Mouse (Mus musculus) stomach, postnatal 0 days (tissue): ENCODE measurements around the gene Cask.

ENCODE experiments used
- CTCF ChIP-seq: IDR thresholded peaks from 2 replicates; pipeline ENCODE4 v1.5.1; 2016; ENCODE audit warnings: antibody characterized with exemption, low read depth, mild to moderate bottlenecking, moderate library complexity
- EP300 ChIP-seq: optimal IDR thresholded peaks from 2 replicates; pipeline ENCODE3; 2016; ENCODE audit warnings: antibody characterized with exemption

DNA sequence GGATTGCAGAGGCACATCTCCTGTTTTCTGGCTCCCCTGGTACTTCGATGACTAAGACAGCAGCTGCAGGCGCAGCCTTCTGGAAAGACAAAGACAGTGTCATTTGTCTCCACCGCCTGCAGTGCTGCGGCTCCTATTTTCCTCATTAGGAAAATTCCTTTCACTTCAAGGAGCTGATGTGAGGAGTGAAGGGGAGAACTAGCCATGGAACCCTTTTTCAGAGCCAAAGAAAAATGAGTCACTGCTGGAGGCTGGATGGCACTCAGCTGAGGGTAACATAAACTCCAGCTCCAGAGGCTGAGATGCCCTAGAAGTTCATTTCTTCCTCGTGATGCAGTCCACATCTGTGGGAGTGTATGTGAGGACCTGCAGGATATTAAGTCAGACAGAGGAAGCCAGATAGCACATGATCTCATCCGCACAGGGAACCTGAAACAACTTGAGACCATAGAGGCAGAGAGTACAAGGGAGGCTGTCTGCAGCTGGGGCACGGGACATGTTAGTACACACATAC, 348.2 kb downstream of the Cask start:
- TF ChIP-seq CTCF, result no peak
- TF ChIP-seq EP300, result no peak
